Mouse (Mus musculus) layer of hippocampus, postnatal 25 days (tissue): ENCODE measurements around the gene Olfr96. TPM values are rescaled to one million over a fixed set of nuclear protein-coding genes. Genes with fewer than 3 reads are reported as not detected.
A peak's percentile ranks its signal among the peaks of the same experiment; 100 is the strongest.
"Not testable (repeated sequence)": the region's sequence is repeated elsewhere in the genome, so short reads cannot be mapped to it uniquely, and the experiment has no call there.

Experiments
- DNase-seq, 2 experiments: peaks; one replicate each; pipeline ENCODE4 v3.0.0; 2022; ENCODE audit warnings: mixed read lengths in 2 of 2, low spot score in 1 of 2; ENCODE audit errors: extremely low spot score in 1 of 2
- total RNA-seq, 2 experiments: library from RNA; stranded (reverse); gene quantifications; 2 replicates each; pipeline ENCODE4 v1.2.3; 2021

Gene Olfr96
- total RNA-seq, result not detected

GRCm38 (mm10) chr17:37219846-37220245, at the start of gene Olfr96:
Gene Olfr96, plus strand, starts transcription at chr17:37220146.
- no peak for DNase-seq

GRCm38 (mm10) chr17:37185474-37185873, 34.5 kb upstream of the Olfr96 start:
- DNase-seq, result no peak

- DNase-seq, result peak in 1 of 2 experiments; percentile 47
Observed at GRCm38 (mm10) chr17:37190711-37191110, 29.2 kb upstream of the Olfr96 start.

- no peak for DNase-seq
Observed at GRCm38 (mm10) chr17:37193032-37193431, 26.9 kb upstream of the Olfr96 start.

- DNase-seq, result no peak
Observed at GRCm38 (mm10) chr17:37193656-37194055, 26.3 kb upstream of the Olfr96 start, which contains the start of gene Ubd. Gene Ubd, plus strand, starts transcription at chr17:37193892.

- DNase-seq, result no peak
Observed at GRCm38 (mm10) chr17:37194782-37195181, 25.2 kb upstream of the Olfr96 start.

- peak; percentile 20 to 22 for DNase-seq
Observed at GRCm38 (mm10) chr17:37196845-37197724, 22.9 kb upstream of the Olfr96 start.

- DNase-seq, result no peak
Observed at GRCm38 (mm10) chr17:37200894-37201293, 19.1 kb upstream of the Olfr96 start, which contains the start of gene Olfr94. Gene Olfr94, minus strand, starts transcription at chr17:37200994.

GRCm38 (mm10) chr17:37203206-37203916, 16.6 kb upstream of the Olfr96 start:
- peak; percentile 60 to 88 for DNase-seq

GRCm38 (mm10) chr17:37203917-37204236, 16.1 kb upstream of the Olfr96 start:
- no peak for DNase-seq

GRCm38 (mm10) chr17:37210884-37211768, 8.8 kb upstream of the Olfr96 start:
- DNase-seq, result no peak

GRCm38 (mm10) chr17:37213018-37213417, 6.9 kb upstream of the Olfr96 start, which contains the start of gene Olfr95:
Gene Olfr95, minus strand, starts transcription at chr17:37213118.
- no peak for DNase-seq

GRCm38 (mm10) chr17:37218486-37218885, 1.5 kb upstream of the Olfr96 start:
- no peak for DNase-seq

- DNase-seq, result no peak
Observed at GRCm38 (mm10) chr17:37221879-37222278, 1.9 kb downstream of the Olfr96 start.

- DNase-seq, result not testable (repeated sequence)
Observed at GRCm38 (mm10) chr17:37237230-37237629, 17.3 kb downstream of the Olfr96 start, which contains the start of gene Olfr97. Gene Olfr97, minus strand, starts transcription at chr17:37237330.

GRCm38 (mm10) chr17:37242198-37242597, 22.3 kb downstream of the Olfr96 start:
- DNase-seq, result no peak

GRCm38 (mm10) chr17:37246715-37247114, 26.8 kb downstream of the Olfr96 start:
- DNase-seq, result peak in 1 of 2 experiments; percentile 36

- DNase-seq, result no peak
Observed at GRCm38 (mm10) chr17:37249460-37249859, 29.5 kb downstream of the Olfr96 start.

GRCm38 (mm10) chr17:37250544-37250943, 30.6 kb downstream of the Olfr96 start:
- peak in 1 of 2 experiments; percentile 20 for DNase-seq

GRCm38 (mm10) chr17:37263626-37264025, 43.7 kb downstream of the Olfr96 start, which contains the start of gene Olfr98:
Gene Olfr98, minus strand, starts transcription at chr17:37263749.
- no peak for DNase-seq
